Comparison of ENCODE assay signal across 21 mouse cellular contexts in genomic region chr8:121992911-121993310, GRCm38 (mm10). TPM values are rescaled to one million over a fixed set of nuclear protein-coding genes. Genes with fewer than 3 reads are reported as not detected.
DNase-seq lines count a peak whose midpoint lies in the region; ATAC-seq and TF ChIP-seq lines count a peak whose summit lies in the region.
"Had no signal": no experiment of that assay in that cellular context is flagged by ENCODE, and none has a peak within 500 bp of the region (broad histone marks: within the 10 kb centered on the region; RNA-seq: fewer than 3 reads in every experiment).

No protein-coding gene starts in this region.

- H3K27me3 ChIP-seq in liver, adult 2 months (ENCODE audit: control insufficient read depth, insufficient read depth, low read length) = no peaks in the 10 kb centered on the region
- H3K27me3 ChIP-seq in liver, embryonic 12.5 days (replicated peaks) = no peaks in the 10 kb centered on the region
- H3K27me3 ChIP-seq: CH12.LX, Patski had no signal

- peak overlapping the region; percentile 78 for H3K27ac ChIP-seq in liver, adult 2 months (replicated peaks; ENCODE audit: insufficient read depth, low read depth, low read length)
- H3K27ac ChIP-seq in liver, embryonic 12.5 days = no peak overlapping the region

- no peak overlapping the region for H3K4me2 ChIP-seq in liver, embryonic 12.5 days

- TF ChIP-seq CTCF in liver, adult 2 months (IDR thresholded peaks at IDR 0.05; ENCODE audit: low read depth, low read length) = no peak

- WGBS in liver, adult 2 months = 26% methylated on average over 4 of the region's 4 CpGs
- 78% methylated on average over 4 of the region's 4 CpGs for WGBS in liver, embryonic 12.5 days (ENCODE audit: insufficient replicate concordance)

- H3K4me1 ChIP-seq in liver, adult 2 months (ENCODE audit: control insufficient read depth, insufficient read depth, low read length) = peaks cover 15% of the 10 kb centered on the region
- H3K4me1 ChIP-seq in liver, embryonic 12.5 days = peaks cover 6% of the 10 kb centered on the region; the same call in 1 of the 2 replicates

- no peaks in the 10 kb centered on the region for H3K36me3 ChIP-seq in liver, adult 2 months (ENCODE audit: control insufficient read depth, insufficient read depth, low read length)
- peaks cover 99% of the 10 kb centered on the region for H3K36me3 ChIP-seq in liver, embryonic 12.5 days

- no peak overlapping the region for H3K4me3 ChIP-seq in liver, adult 2 months (ENCODE audit: insufficient read depth, low read depth, low read length)
- H3K4me3 ChIP-seq in liver, embryonic 12.5 days = no peak overlapping the region

- ATAC-seq in liver, embryonic 12.5 days = no peak
- ATAC-seq: activated CD4-positive, CD25-positive, alpha-beta regulatory T cell, adult 4 months; CD4-positive, CD25-positive, alpha-beta regulatory T cell, adult 4 months; Patski had no signal

- H3K9ac ChIP-seq in liver, adult 2 months (ENCODE audit: low read depth, low read length) = no peak overlapping the region
- no peak overlapping the region for H3K9ac ChIP-seq in liver, embryonic 12.5 days

- peaks cover 5% of the 10 kb centered on the region; the same call in 1 of the 2 replicates for H3K79me2 ChIP-seq in liver, adult 2 months (ENCODE audit: control insufficient read depth, insufficient read depth, low read length)

- DNase-seq in liver, adult 2 months (ENCODE audit: extremely low read depth, low read depth, low spot score) = peak; percentile 96
- DNase-seq: adrenal gland, adult 2 months; adrenal gland, adult 8-10 months; adrenal gland, postnatal 10 days; adrenal gland, postnatal 14 days; adrenal gland, postnatal 25 days; adrenal gland, postnatal 36 days; B cell, adult 2 months; cerebellum, adult 11 months; cerebellum, adult 11-12 months; cerebellum, adult 18-20 months; cerebellum, adult 2 months had no signal

- no peak for TF ChIP-seq POLR2A in liver, adult 2 months (IDR thresholded peaks at IDR 0.05; ENCODE audit: extremely low read depth, insufficient read depth, low read length)

- no peaks in the 10 kb centered on the region for H3K9me3 ChIP-seq in liver, embryonic 12.5 days (replicated peaks)
- H3K9me3 ChIP-seq: G1E had no signal

RNA-seq across cellular contexts. Expression of gene Banp, which starts 43.4 kb away (rescaled TPM):
- 9.8 and 19.7 TPM in 2 replicates for total RNA-seq in liver, adult 2 months (2014; rRNA removed)
- polyA plus RNA-seq in liver, adult 2 months (2012; rRNA removed) = 24.5 and 38.2 TPM in 2 replicates
- 22.4 and 25.4 TPM in 2 replicates for polyA plus RNA-seq in liver, embryonic 12.5 days (2016; fragmentation: Nextera tagmentation; extraction: Ambion mirVana)

RNA-seq across cellular contexts. Expression of gene Car5a, which starts 48.2 kb away (rescaled TPM):
- 90.5 and 92.0 TPM in 2 replicates for total RNA-seq in liver, adult 2 months (2014; rRNA removed)
- 203 and 352 TPM in 2 replicates for polyA plus RNA-seq in liver, adult 2 months (2012; rRNA removed)
- polyA plus RNA-seq in liver, embryonic 12.5 days (2016; fragmentation: Nextera tagmentation; extraction: Ambion mirVana) = 0.69 and 0.85 TPM in 2 replicates
- total RNA-seq: adrenal gland, adult 18-20 months; adrenal gland, adult 8-10 months; adrenal gland, postnatal 25 days; adrenal gland, postnatal 36 days; MEL had no signal
- polyA plus RNA-seq: C2C12; CD4-positive, CD25-positive, alpha-beta regulatory T cell, adult 4 months; Patski had no signal

Comparison
In these comparisons a context has a peak if more than half of its experiments do, and no peak if none do; other contexts are left out.
1. RNA of gene Car5a, which starts 48.2 kb away (polyA plus RNA-seq): 203 to 352 TPM in liver, adult 2 months; 0.69 to 0.85 TPM in liver, embryonic 12.5 days; every median in the first group is over 100 times any median in the second.